Mouse (Mus musculus) fat pad, adult 2 months (tissue): Measurements from ENCODE around the gene Nqo1.
A peak's percentile ranks its signal among the peaks of the same experiment; 100 is the strongest.

Source experiments
- DNase-seq: peaks from one replicate; pipeline ENCODE4 v3.0.0-alpha.2; 2011; ENCODE audit warnings: low read depth, low spot score; ENCODE audit errors: extremely low read depth

Gene Nqo1

DNA sequence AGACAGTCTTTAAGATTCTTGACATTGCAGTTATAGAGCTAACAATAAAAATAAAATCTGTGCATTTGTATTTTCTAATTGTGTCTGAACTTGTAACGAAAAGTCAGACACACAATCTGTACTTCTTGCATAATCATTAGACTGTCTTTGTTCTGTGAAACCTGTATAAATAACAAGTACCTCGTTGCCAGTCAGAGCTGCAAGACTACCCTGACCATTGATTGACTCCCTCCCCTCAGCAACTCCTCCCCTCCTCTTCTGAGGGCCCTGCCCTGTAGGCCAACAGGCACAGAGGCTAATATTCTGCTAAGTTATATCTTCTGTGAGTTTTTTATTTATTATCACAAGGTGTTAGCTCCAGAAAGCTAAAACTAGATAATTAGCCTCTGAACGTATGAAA lies 2.9 kb upstream of the Nqo1 start:
- DNase-seq = no peak

DNA sequence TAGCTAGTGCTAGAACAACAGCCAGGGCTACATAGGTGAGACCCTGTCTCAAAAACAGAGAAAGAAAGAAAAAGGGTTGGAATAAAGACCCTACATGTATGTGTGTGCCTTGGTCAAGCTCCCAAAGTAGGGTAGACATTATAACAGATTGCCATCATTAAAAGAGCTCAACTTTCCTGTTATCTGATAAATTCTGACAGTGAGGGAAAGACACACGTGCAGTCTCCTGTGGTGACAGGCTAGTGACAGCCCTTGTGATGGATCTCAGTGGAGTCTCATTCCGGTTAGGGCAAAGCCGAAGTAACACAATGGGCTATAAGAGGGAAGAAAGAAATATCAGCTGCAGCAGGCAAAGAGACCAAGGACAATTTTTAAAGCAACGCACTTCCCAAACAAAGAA lies 1.1 kb upstream of the Nqo1 start:
- no peak for DNase-seq

DNA sequence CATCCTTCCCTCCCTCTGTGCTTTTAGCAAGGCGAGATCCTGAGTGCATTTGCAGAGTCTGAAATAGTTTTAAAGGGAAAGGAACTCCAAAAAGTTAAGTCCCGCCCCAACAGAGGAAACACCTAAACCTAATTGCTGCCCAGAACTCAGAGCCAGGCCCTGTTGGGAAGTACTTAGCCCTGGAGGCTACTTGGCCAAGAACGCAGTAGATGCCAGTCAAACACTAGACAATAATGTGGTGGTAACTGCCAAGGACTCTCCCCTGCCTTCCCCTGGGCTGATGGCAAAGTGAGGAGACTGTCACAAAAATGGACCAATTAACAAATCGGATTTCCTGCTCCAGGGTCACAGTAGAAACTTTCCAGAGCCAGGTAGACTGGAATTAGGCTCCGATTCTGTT lies 1.1 kb downstream of the Nqo1 start:
- peak; percentile 58 for DNase-seq

DNA sequence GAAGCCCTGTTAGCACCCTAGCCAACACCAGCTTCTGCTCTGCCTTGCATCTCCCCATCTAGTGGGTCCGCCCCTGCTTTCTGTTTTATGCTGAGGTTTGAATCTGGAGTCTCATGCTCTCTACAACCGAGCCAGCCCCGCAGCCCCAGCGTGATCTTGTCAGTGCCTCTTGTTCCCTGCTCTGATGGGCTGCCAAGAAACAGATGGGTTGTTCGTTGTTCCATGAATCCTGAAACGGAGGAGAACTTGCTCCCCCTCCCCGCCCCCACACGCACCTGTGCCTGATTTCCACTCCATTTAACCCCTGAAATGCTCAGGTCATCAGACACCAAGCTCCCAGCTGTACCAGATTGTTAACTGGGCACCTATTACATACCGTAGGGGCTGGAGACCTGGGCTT lies 3.5 kb downstream of the Nqo1 start:
- no peak for DNase-seq

DNA sequence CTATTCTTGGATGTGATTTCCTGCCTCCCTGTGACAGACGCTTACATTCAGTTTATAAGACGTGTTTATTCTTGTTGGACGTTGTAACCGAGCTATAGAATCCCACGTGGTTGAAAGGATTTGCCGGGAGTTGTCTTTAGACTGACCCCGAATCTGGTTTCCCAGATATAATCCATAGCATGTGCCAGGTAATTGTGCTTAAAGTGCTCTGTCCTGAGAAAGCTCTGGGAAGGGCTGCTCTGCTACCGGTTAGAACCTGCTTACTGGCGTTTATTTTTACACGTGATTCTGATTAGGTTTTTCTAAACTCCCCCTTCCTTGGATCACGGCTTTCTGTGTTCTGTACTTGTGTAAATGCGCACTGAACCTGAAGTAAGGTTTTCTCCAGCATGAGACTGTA lies 5.3 kb downstream of the Nqo1 start:
- DNase-seq = peak; percentile 43

DNA sequence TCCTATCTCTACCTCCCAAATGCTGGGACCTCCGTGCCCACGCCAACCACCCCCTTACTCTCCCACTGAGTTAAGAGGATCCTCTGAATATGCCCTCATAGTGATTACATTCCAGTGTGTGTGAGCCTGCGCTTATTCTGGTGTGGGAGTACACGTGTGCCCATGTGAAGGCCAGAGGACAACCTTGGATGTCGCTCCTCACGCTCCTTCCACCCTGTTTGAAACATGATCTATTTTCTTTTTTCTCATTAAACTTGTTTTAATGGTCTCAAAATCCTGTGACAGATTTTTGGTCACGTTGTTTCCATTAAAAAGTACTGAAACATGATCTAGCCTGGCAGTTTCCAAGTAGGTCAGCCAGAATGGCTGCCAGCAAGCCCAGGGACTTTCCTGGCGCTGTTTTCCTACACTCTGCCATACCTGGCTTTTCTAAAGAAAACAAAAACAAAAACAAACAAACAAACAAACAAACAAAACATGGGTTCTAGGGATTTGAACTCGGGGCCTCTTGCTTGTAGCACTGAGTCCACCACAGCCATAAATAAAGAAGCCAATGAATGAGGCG lies 6.8 kb downstream of the Nqo1 start:
- DNase-seq = no peak

DNA sequence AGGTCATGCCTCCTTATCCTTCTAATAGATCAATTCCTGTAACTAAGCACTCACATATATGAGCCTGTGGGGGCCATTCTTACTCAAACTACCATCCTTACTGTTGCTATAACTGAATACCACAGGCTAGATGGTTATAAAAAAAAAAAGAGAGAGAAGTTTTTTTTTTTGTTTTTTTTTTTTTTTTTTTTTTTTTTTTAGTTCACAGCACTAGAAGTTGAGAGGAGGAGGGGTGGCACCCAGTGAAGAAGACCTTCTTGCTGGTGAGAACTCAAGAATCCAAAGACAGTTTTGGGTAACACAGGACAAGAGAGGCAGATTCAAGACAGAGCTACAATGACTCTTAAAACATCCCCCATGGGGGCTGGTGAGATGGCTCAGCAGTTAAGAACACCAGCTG lies 7.6 kb downstream of the Nqo1 start:
- no peak for DNase-seq

DNA sequence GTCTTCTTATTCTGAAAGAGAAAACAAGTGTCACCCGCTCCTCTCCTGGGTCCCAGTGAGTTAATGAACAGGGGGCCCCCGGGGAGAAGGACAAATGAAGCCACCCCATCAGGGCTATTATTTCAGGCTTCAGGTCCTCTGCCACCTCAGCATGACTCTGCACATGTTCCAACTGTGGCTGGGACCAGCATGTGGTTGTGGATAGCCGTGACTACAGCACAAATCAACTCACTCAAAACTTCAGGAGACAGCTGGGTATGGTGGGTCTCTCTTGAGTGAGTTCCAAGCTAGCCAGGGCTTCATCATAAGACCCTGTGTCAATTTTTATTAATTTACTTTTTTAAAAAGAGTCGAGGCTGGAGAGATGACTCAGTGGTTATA lies 11.9 kb downstream of the Nqo1 start:
- DNase-seq = no peak

DNA sequence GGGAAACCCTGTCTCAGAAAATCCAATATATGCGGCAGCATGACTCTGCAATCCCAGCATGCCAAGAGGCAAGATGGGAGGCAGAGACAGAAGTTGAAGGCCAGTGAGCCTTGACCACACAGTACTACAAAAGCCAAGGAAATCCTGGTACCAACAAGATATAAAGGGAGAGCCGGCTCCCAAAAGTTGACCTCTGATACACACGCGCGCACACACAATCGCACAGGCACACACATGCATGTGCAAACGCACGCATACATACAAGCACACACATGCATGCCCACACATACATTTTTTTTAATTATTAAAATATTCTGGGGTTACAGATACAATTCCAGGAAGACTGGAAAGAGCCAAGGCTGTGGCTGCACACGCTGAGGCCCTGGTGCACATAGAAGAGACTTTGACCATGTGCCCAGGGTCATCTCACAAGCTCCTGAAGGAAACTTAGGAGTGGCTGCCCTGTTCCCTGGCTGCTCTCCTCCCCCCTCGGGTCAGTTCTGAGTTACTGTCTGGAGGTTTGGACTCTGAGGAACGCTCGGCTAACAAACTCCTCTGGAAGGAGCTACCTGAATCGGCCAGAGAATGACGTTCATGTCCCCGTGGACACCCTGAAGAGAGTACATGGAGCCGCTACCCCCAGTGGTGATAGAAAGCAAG lies 12.4 kb downstream of the Nqo1 start:
- DNase-seq = no peak

DNA sequence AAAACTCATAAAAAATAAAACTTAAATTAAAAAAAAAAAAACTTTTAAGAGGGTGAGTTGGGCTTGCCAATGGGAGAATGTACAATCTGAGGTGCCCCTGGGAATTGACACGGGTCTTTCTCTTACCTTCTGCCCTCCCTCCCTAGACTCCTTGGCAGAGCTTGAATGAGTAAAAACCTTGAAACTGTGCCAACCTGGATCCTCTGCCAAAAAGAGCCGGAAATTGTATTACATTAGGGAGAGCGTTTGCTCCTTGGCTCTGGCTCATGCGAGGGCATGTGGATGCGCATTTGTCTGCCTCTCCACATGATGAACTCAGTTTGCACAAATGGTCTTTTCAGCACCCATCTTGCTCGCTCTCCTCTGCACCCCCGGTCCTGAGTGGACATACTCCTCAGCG lies 13.4 kb downstream of the Nqo1 start:
- no peak for DNase-seq

DNA sequence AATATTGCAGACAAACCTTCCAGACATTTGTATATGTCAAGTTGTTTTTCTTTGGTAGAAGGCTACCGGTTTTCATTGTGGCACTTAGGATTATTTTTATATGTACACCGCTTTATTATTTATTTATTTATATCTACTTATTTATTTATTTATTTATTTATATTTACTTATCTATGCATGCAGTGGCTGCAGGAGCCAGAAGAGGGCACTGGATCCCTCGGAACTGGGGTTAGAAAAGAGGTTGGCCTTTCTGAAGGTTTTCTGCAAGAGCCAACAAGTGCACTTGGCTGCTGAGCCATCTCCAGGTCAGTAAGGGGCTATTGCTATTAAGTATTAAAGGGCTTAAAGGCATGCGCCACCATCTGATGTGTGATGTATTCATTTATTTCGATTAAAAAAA lies 15.1 kb downstream of the Nqo1 start:
- DNase-seq = no peak

DNA sequence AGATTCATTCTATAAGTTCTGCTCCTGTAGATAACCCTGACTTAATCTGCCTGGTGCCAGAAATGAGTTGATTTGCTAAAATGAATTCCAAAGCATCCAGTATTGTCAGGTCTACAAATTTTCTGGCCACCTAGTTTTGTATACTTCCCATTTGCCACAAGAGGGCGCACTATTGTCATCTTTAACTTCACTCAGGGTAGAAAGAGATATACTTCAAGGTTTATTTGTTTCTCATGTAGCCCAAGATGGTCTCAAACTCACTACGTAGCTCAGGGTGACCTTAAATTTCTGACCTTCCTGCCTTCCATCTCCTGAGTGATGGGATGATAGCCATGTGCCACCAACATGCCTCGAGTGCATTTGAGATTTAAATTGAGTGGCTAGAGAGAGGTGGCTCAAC lies 16.4 kb downstream of the Nqo1 start:
- DNase-seq = no peak

DNA sequence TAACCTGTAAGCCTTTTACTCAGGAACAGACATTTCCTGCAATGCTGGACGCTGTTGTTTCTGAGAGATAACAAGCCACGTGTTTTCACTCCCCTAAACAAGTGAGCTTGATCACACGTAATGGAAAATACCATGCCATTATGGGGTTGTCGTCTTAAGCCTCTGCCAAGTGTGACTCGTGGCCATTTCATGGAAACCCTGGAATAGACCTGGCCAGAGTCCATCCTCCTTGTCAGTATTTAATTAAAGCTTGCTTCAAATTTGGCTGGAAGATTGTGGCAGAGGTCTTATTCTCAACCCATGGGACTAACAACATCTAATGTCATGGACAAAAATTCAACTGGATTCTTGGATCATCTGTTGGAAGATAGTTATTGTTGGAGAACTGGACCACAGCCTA lies 16.8 kb downstream of the Nqo1 start:
- DNase-seq = no peak

DNA sequence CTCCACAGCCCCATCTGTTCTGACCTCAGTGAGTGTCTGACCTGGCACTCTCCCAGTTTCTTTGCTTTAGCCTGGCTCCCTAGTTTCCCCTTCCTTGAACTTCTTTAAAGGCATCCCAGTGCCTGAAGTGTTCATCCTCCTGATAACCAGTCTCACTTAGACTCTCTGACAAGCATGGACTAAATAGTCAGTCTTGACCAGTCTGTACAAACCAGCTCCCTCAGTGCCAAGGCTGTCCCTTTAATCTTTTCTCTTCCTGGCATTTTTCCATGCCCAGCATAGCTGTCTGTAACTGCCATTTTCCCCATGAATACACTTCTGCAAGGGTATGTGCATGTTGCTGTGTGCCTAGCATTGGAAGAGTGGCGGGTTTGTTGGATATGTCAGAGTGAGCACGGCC lies 17.9 kb downstream of the Nqo1 start:
- no peak for DNase-seq

DNA sequence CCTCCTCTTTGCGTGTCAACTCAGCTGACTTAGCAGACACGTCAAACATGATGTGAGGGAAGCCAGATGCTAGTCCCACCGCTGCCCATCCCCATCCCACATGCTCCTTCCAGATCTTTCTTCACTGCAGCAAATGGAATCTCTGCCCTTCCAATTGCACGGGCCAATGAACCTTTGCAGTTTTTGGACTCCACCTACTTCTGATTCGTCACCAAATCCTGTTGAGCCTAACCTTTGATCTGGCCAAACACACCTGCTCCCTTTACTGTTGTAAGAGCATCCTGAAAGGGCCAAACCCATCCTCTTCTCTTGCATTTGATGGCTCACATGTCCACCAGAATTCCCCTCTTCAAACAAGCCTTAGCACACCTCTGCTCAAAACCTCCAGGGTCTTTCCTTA lies 18.4 kb downstream of the Nqo1 start:
- DNase-seq = no peak

DNA sequence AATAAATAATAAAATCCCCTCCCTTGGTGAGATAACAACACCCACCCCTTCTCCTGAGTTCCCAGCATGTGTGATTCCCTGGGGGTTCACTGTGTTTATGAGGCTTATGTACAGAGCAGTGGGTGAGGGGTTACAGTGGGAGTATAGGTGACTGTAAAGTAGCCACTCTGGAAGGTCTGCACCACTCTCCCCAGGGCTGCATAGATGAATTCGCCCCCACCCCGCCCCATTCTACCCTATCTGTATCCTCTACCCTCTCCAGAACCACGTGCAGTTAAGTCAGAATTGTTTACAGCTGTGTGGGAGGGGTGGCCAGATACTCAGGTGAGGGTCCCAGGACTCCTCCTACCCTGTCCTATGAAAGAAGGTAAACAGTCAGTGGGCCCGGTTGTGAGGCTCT lies 20.1 kb downstream of the Nqo1 start:
- no peak for DNase-seq

DNA sequence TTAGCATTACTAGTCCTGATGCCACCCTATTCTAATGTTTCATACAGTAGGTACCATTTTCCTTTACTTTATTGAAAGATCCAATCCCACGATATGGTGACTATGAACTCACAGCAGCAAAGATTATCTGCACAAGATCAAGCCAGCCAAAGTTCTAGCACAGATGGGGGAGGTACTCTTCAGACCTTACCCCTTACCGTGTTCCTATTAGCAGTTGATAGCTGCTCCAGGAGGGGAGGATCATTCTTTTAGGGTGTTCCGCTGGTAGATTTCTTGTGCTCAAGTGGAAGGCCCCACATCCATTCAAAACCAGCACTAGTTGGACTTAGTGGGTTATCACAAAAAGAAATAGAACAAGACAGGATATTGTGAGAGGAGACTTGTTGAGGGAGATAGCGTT lies 21.3 kb downstream of the Nqo1 start:
- DNase-seq = no peak

DNA sequence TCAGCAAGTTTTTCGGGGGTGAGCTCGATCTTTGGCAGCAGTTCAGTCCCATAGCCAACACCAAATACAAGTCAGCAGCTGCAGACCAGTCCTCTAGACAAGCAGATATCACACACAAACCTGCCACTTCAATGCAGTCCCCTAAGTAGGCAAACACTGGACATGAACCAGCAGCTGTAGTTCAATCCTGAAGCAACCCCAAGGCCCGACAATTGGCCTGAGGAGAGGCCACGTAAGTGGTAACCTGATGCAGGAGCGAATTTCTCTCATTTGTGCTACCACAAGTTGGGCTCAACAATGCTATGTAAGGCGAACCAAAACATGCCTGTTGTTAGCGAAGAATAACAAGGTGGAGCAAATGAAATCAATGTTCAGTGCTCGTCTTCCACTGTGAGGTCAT lies 22.3 kb downstream of the Nqo1 start:
- DNase-seq = no peak

DNA sequence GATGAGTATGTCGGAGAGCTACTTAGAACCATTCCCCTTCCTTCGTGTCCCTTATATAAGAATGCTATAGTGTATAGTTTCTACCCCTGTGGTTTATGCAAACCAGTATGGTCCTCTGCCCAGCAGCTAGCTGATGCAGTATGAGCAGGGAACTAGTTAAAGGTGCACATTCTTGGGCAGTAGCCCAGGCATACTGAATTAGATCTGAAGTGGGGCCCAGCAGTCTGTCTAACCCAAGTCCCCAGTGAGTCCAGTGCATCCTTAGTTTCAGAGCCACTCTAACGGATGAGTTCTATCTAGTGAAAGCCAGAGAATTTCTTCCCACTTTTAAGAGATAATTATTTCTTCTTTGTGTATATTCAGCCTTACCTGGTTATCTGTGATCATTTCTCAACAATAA lies 25.7 kb downstream of the Nqo1 start:
- no peak for DNase-seq

DNA sequence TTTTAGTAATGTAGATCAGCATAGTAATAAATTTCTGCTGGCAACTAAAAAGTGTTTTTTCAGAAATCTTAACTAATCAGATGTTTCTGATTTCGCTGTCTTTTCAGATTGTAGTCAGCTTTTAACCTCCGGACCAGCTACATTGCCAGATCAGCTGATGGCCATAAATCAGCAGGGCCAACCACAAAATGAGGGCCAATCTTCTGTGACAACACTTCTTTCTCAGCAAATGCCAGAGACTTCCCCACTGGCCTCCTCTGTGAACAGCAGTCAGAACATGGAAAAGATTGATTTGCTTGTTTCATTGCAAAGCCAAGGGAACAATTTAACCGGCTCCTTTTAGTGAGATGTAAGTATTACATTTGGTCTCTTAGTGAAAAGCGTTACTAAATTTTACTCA lies 32.7 kb downstream of the Nqo1 start:
- DNase-seq = no peak
